ENCODE assay signal across 12 mouse cellular contexts in genomic region chr11:87531695-87532094, GRCm38 (mm10). TPM values are rescaled to one million over a fixed set of nuclear protein-coding genes. Genes with fewer than 3 reads are reported as not detected.
DNase-seq lines count a peak whose midpoint lies in the region; ATAC-seq and TF ChIP-seq lines count a peak whose summit lies in the region.
"Had no signal": no experiment of that assay in that cellular context is flagged by ENCODE, and none has a peak within 500 bp of the region (broad histone marks: within the 10 kb centered on the region; RNA-seq: fewer than 3 reads in every experiment).

No protein-coding gene starts in this region.

- H3K4me3 ChIP-seq in intestine, postnatal 0 days (ENCODE audit: low read depth, low read length): no peak overlapping the region
- no peak overlapping the region for H3K4me3 ChIP-seq in intestine, embryonic 16.5 days (ENCODE audit: low read length)
- no peak overlapping the region for H3K4me3 ChIP-seq in neural tube, embryonic 11.5 days (ENCODE audit: low read depth, low read length)

- H3K27me3 ChIP-seq in intestine, postnatal 0 days (replicated peaks; ENCODE audit: control insufficient read depth, insufficient read depth, low read length): no peaks in the 10 kb centered on the region
- H3K27me3 ChIP-seq in intestine, embryonic 16.5 days (replicated peaks; ENCODE audit: control insufficient read depth, insufficient read depth, low read length): no peaks in the 10 kb centered on the region
- no peaks in the 10 kb centered on the region for H3K27me3 ChIP-seq in neural tube, embryonic 11.5 days (ENCODE audit: control insufficient read depth, insufficient read depth, low read length)

- TF ChIP-seq CTCF in intestine, postnatal 0 days (IDR thresholded peaks at IDR 0.05; ENCODE audit: low read depth): peak; percentile 28

- ATAC-seq in intestine, postnatal 0 days: no peak
- no peak for ATAC-seq in intestine, embryonic 16.5 days
- no peak for ATAC-seq in neural tube, embryonic 11.5 days (ENCODE audit: insufficient read depth, low FRiP score, low TSS enrichment)

- no peak overlapping the region for H3K9ac ChIP-seq in intestine, postnatal 0 days (ENCODE audit: low read depth, low read length)
- no peak overlapping the region for H3K9ac ChIP-seq in intestine, embryonic 16.5 days (ENCODE audit: low read depth, low read length)
- no peak overlapping the region for H3K9ac ChIP-seq in neural tube, embryonic 11.5 days (ENCODE audit: low read length)

- no peaks in the 10 kb centered on the region for H3K9me3 ChIP-seq in intestine, postnatal 0 days (ENCODE audit: control insufficient read depth)
- no peaks in the 10 kb centered on the region for H3K9me3 ChIP-seq in intestine, embryonic 16.5 days (ENCODE audit: control insufficient read depth, low read length)
- H3K9me3 ChIP-seq in neural tube, embryonic 11.5 days (ENCODE audit: control insufficient read depth, low read length): no peaks in the 10 kb centered on the region

- H3K4me2 ChIP-seq in intestine, postnatal 0 days (replicated peaks; ENCODE audit: low read depth): no peak overlapping the region
- H3K4me2 ChIP-seq in intestine, embryonic 16.5 days (ENCODE audit: low read depth, low read length): no peak overlapping the region
- H3K4me2 ChIP-seq in neural tube, embryonic 11.5 days (ENCODE audit: low read depth): no peak overlapping the region

- H3K36me3 ChIP-seq in intestine, postnatal 0 days (ENCODE audit: control insufficient read depth, insufficient read depth): no peaks in the 10 kb centered on the region
- H3K36me3 ChIP-seq in intestine, embryonic 16.5 days (ENCODE audit: control insufficient read depth, insufficient read depth, low read length): no peaks in the 10 kb centered on the region
- no peaks in the 10 kb centered on the region for H3K36me3 ChIP-seq in neural tube, embryonic 11.5 days (ENCODE audit: control insufficient read depth, insufficient read depth, low read length)

- WGBS in intestine, postnatal 0 days: 57% methylated on average over 6 of the region's 6 CpGs
- 55% methylated on average over 6 of the region's 6 CpGs for WGBS in intestine, embryonic 16.5 days
- 53% methylated on average over 6 of the region's 6 CpGs for WGBS in neural tube, embryonic 11.5 days

- no peaks in the 10 kb centered on the region for H3K4me1 ChIP-seq in intestine, postnatal 0 days (replicated peaks; ENCODE audit: control insufficient read depth, insufficient read depth, low read length)
- no peaks in the 10 kb centered on the region for H3K4me1 ChIP-seq in intestine, embryonic 16.5 days (ENCODE audit: control insufficient read depth, insufficient read depth, low read length)
- no peaks in the 10 kb centered on the region for H3K4me1 ChIP-seq in neural tube, embryonic 11.5 days (ENCODE audit: control insufficient read depth, insufficient read depth, low read length)

- DNase-seq in neural tube, embryonic 11.5 days (ENCODE audit: low spot score): peak; percentile 28
- no peak for DNase-seq in neural tube, embryonic 10.5 days (ENCODE audit: extremely low spot score, low spot score)
- DNase-seq in ZHBTc4 (ENCODE audit: low read depth, low spot score): peak; percentile 55
- DNase-seq in testis, postnatal 10 days (ENCODE audit: low spot score): no peak
- no peak for DNase-seq in ovary, postnatal 36 days (ENCODE audit: low spot score)
- DNase-seq: cerebellum, postnatal 14 days; kidney, postnatal 36 days; thymus, postnatal 4 days had no signal

- no peak overlapping the region for H3K27ac ChIP-seq in intestine, postnatal 0 days (ENCODE audit: low read depth, low read length)
- no peak overlapping the region for H3K27ac ChIP-seq in intestine, embryonic 16.5 days (ENCODE audit: low read length)
- H3K27ac ChIP-seq in neural tube, embryonic 11.5 days (ENCODE audit: low read depth, low read length): no peak overlapping the region
- H3K27ac ChIP-seq: macrophage had no signal

RNA-seq across cellular contexts. Expression of gene Gm11492, which starts 34.8 kb away (rescaled TPM):
- not detected in 2 replicates for polyA plus RNA-seq in intestine, postnatal 0 days (2015; fragmentation: Nextera tagmentation; extraction: Ambion mirVana)
- not detected in 2 replicates for polyA plus RNA-seq in intestine, embryonic 16.5 days (2015; fragmentation: Nextera tagmentation; extraction: Ambion mirVana)
- not detected in 2 replicates for polyA plus RNA-seq in neural tube, embryonic 11.5 days (2014; fragmentation: Nextera tagmentation; extraction: Ambion mirVana)
- polyA plus RNA-seq: heart, embryonic 14.5 days; macrophage had no signal

RNA-seq across cellular contexts. Expression of gene Sept4, which starts 37.0 kb away (rescaled TPM):
- polyA plus RNA-seq in intestine, postnatal 0 days (2015; fragmentation: Nextera tagmentation; extraction: Ambion mirVana): 47.2 and 47.3 TPM in 2 replicates
- polyA plus RNA-seq in intestine, embryonic 16.5 days (2015; fragmentation: Nextera tagmentation; extraction: Ambion mirVana): 30.6 and 31.4 TPM in 2 replicates
- 8.0 and 8.8 TPM in 2 replicates for polyA plus RNA-seq in neural tube, embryonic 11.5 days (2014; fragmentation: Nextera tagmentation; extraction: Ambion mirVana)
- polyA plus RNA-seq: macrophage had no signal

Comparison
In these comparisons a context has a peak if more than half of its experiments do, and no peak if none do; other contexts are left out.
1. DNase-seq: peak in neural tube, embryonic 11.5 days (single experiment) and ZHBTc4 (single experiment); none in neural tube, embryonic 10.5 days (single experiment), testis, postnatal 10 days (single experiment) and ovary, postnatal 36 days (single experiment).